In the genomic region with DNA sequence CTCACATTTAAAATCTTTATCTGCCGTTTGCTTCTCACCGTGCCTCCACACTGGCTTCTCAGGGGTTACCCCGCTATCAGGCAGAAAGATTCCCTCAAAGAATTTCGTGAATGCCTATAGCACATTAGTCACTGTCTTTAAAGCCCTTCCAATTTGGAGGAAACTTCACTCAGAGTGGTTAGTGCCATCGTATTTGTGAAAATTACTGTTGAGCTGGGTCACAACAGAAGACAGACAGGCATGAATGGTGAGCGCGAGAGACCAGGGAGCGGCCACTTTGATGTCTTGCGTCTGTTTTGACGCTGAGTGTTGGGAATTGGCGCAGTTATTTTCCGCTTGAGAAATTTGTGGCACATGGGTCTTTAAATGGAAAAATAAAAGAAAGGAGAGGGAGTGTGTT, we compare ENCODE assay signal across 9 mouse cellular contexts.
DNase-seq lines count a peak whose midpoint lies in the region; ATAC-seq and TF ChIP-seq lines count a peak whose summit lies in the region.
"Had no signal": no experiment of that assay in that cellular context is flagged by ENCODE, and none has a peak within 500 bp of the region (broad histone marks: within the 10 kb centered on the region; RNA-seq: fewer than 3 reads in every experiment).

No protein-coding gene starts in this region.

- 1% methylated on average over 12 of the region's 12 CpGs for WGBS in kidney, embryonic 14.5 days
- 1% methylated on average over 12 of the region's 12 CpGs for WGBS in embryonic facial prominence, embryonic 12.5 days
- WGBS in hindbrain, postnatal 0 days: 2% methylated on average over 12 of the region's 12 CpGs

- H3K4me2 ChIP-seq in kidney, embryonic 14.5 days (replicated peaks; ENCODE audit: low read depth, low read length): peak overlapping the region; percentile 51
- peak overlapping the region; percentile 50 for H3K4me2 ChIP-seq in embryonic facial prominence, embryonic 12.5 days (replicated peaks)
- H3K4me2 ChIP-seq in hindbrain, postnatal 0 days (ENCODE audit: low read depth, low read length): peak overlapping the region; percentile 58
- H3K4me2 ChIP-seq in myocyte (ENCODE audit: low read depth): peak overlapping the region; percentile 22

- H3K9me3 ChIP-seq in kidney, embryonic 14.5 days (ENCODE audit: control insufficient read depth, low read length): no peaks in the 10 kb centered on the region
- H3K9me3 ChIP-seq in embryonic facial prominence, embryonic 12.5 days: no peaks in the 10 kb centered on the region
- no peaks in the 10 kb centered on the region for H3K9me3 ChIP-seq in hindbrain, postnatal 0 days (ENCODE audit: low read length)

- H3K79me2 ChIP-seq in myocyte (ENCODE audit: control insufficient read depth, insufficient read depth): no peaks in the 10 kb centered on the region

- H3K27ac ChIP-seq in kidney, embryonic 14.5 days (ENCODE audit: low read depth, low read length): no peak overlapping the region
- H3K27ac ChIP-seq in embryonic facial prominence, embryonic 12.5 days: no peak overlapping the region
- no peak overlapping the region for H3K27ac ChIP-seq in hindbrain, postnatal 0 days
- H3K27ac ChIP-seq in left cerebral cortex, adult 2 months: no peak overlapping the region
- H3K27ac ChIP-seq: liver, embryonic 14.5 days had no signal

- H3K4me3 ChIP-seq in kidney, embryonic 14.5 days (ENCODE audit: low read length): peak overlapping the region; percentile 27
- H3K4me3 ChIP-seq in embryonic facial prominence, embryonic 12.5 days: 0 out of 2 replicates have a peak overlapping the region, but pooled peaks have one; percentile 5
- peak overlapping the region; percentile 7 for H3K4me3 ChIP-seq in hindbrain, postnatal 0 days (ENCODE audit: low read length)
- H3K4me3 ChIP-seq in myocyte: no peak overlapping the region
- no peak overlapping the region; the same call in 1 of the 2 replicates for H3K4me3 ChIP-seq in left cerebral cortex, adult 2 months

- no peaks in the 10 kb centered on the region for H3K36me3 ChIP-seq in kidney, embryonic 14.5 days (ENCODE audit: control insufficient read depth, insufficient read depth, low read length)
- no peaks in the 10 kb centered on the region for H3K36me3 ChIP-seq in embryonic facial prominence, embryonic 12.5 days
- no peaks in the 10 kb centered on the region for H3K36me3 ChIP-seq in hindbrain, postnatal 0 days (ENCODE audit: insufficient read depth, low read length)
- no peaks in the 10 kb centered on the region for H3K36me3 ChIP-seq in myocyte (ENCODE audit: control insufficient read depth, insufficient read depth)

- no peak overlapping the region for H3ac ChIP-seq in myocyte (ENCODE audit: control insufficient read depth, insufficient read length)

- intact Hi-C loops in left cerebral cortex, adult 2 months (cut with DNase I): no loop called here

- no peak overlapping the region for H3K9ac ChIP-seq in kidney, embryonic 14.5 days (ENCODE audit: low read depth, low read length)
- H3K9ac ChIP-seq in embryonic facial prominence, embryonic 12.5 days: no peak overlapping the region
- H3K9ac ChIP-seq in hindbrain, postnatal 0 days (replicated peaks; ENCODE audit: low read length): peak overlapping the region; percentile 22; the same call in 1 of the 2 replicates
- H3K9ac ChIP-seq: liver, embryonic 14.5 days had no signal

- peak; percentile 48; the same call in 1 of the 2 replicates for ATAC-seq in kidney, embryonic 14.5 days (ENCODE audit: low FRiP score, low TSS enrichment)
- ATAC-seq in embryonic facial prominence, embryonic 12.5 days (ENCODE audit: insufficient number of reproducible peaks, insufficient read depth, low FRiP score, low TSS enrichment): no peak
- 0 out of 2 replicates have a peak, but pooled peaks have one; percentile 15 for ATAC-seq in hindbrain, postnatal 0 days
- no peak for ATAC-seq in megakaryocyte, adult 5-6 weeks (ENCODE audit: poor library complexity, severe bottlenecking)

- DNase-seq in kidney, postnatal 10 days: no peak
- peak; percentile 59 for DNase-seq in hindbrain, postnatal 0 days (ENCODE audit: low spot score)
- no peak for DNase-seq in left cerebral cortex, adult 2 months (ENCODE audit: extremely low spot score in 1 of 2, low spot score in 2 of 2)
- no peak for DNase-seq in lung, postnatal 14 days

- TF ChIP-seq CTCF in hindbrain, postnatal 0 days (IDR thresholded peaks at IDR 0.05; ENCODE audit: low read depth): no peak
- no peak for TF ChIP-seq CTCF in left cerebral cortex, adult 2 months (IDR thresholded peaks at IDR 0.05)

- H3K4me1 ChIP-seq in kidney, embryonic 14.5 days (ENCODE audit: control insufficient read depth, insufficient read depth, low read length): peaks cover 11% of the 10 kb centered on the region
- peaks cover 11% of the 10 kb centered on the region; the same call in 1 of the 2 replicates for H3K4me1 ChIP-seq in embryonic facial prominence, embryonic 12.5 days
- H3K4me1 ChIP-seq in hindbrain, postnatal 0 days (ENCODE audit: insufficient read depth, low read length): peaks cover 10% of the 10 kb centered on the region; the same call in 1 of the 2 replicates

- TF ChIP-seq POLR2A in myocyte (IDR thresholded peaks at IDR 0.05; ENCODE audit: insufficient read length, low read depth): no peak

- peaks cover 9% of the 10 kb centered on the region for H3K27me3 ChIP-seq in kidney, embryonic 14.5 days (ENCODE audit: control insufficient read depth, insufficient read depth, low read length)
- peaks cover 15% of the 10 kb centered on the region for H3K27me3 ChIP-seq in embryonic facial prominence, embryonic 12.5 days
- H3K27me3 ChIP-seq in hindbrain, postnatal 0 days (ENCODE audit: insufficient read depth, low read length): no peaks in the 10 kb centered on the region
- no peaks in the 10 kb centered on the region for H3K27me3 ChIP-seq in myocyte (ENCODE audit: control insufficient read depth, insufficient read depth, insufficient read length)

TF ChIP-seq in myocyte, 11 proteins besides CTCF, POLR2A, EP300 and RAD21:
- no peak for TF ChIP-seq CEBPB (IDR thresholded peaks at IDR 0.05; ENCODE audit: insufficient read depth, poor library complexity, severe bottlenecking)
- no peak for TF ChIP-seq REST (IDR thresholded peaks at IDR 0.05; ENCODE audit: insufficient read depth, insufficient read length)
- TF ChIP-seq MYOG (IDR thresholded peaks at IDR 0.05; ENCODE audit: control insufficient read depth in 1 of 3, insufficient read depth in 1 of 3, insufficient read length in 2 of 3, low read depth in 2 of 3): no peak
- TF ChIP-seq SRF (IDR thresholded peaks at IDR 0.05; ENCODE audit: control insufficient read depth, insufficient read length, low read depth): no peak
- no peak for TF ChIP-seq POLR2AphosphoS2 (IDR thresholded peaks at IDR 0.05; ENCODE audit: insufficient read length, low read depth)
- TF ChIP-seq USF1 (IDR thresholded peaks at IDR 0.05; ENCODE audit: low read depth): no peak
- TF ChIP-seq MAX (IDR thresholded peaks at IDR 0.05; ENCODE audit: low read depth): no peak
- TF ChIP-seq TCF12 (IDR thresholded peaks at IDR 0.05; ENCODE audit: insufficient read depth, poor library complexity, severe bottlenecking): no peak
- no peak for TF ChIP-seq MYOD1 (IDR thresholded peaks at IDR 0.05; ENCODE audit: control insufficient read depth in 1 of 3, insufficient read length in 2 of 3, low read depth in 2 of 3)
- TF ChIP-seq E2F4 (IDR thresholded peaks at IDR 0.05; ENCODE audit: insufficient read depth): no peak
- no peak for TF ChIP-seq TCF3 (IDR thresholded peaks at IDR 0.05; ENCODE audit: insufficient read length, low read depth)

Comparison
In these comparisons a context has a peak if more than half of its experiments do, and no peak if none do; other contexts are left out.
1. ATAC-seq: peak in kidney, embryonic 14.5 days (single experiment) and hindbrain, postnatal 0 days (single experiment); none in embryonic facial prominence, embryonic 12.5 days (single experiment) and megakaryocyte, adult 5-6 weeks (single experiment).
2. H3K4me3 ChIP-seq: peak in kidney, embryonic 14.5 days (single experiment), embryonic facial prominence, embryonic 12.5 days (single experiment) and hindbrain, postnatal 0 days (single experiment); none in myocyte (single experiment) and left cerebral cortex, adult 2 months (single experiment).
3. Peak in every context shown above with its lines, with median percentiles within 50 percentile points of each other: H3K4me2 ChIP-seq.